Mouse (Mus musculus) stomach, embryonic 14.5 days (tissue): Measurements from ENCODE around the gene Kif16b. TPM values are rescaled to one million over a fixed set of nuclear protein-coding genes. Genes with fewer than 3 reads are reported as not detected.
A peak's percentile ranks its signal among the peaks of the same experiment; 100 is the strongest.

Experiments used
- ATAC-seq: fragments of 200-750 bp; cut with Nextera tagmentation; 2 replicates; pipeline ENCODE4 v1.8.0; 2017; ENCODE audit warnings: low read depth, moderate TSS enrichment; ENCODE audit not compliant: insufficient number of reproducible peaks, insufficient read depth, low FRiP score
- H3K27ac ChIP-seq: fragments of 300-500 bp; sonication (generic); 2 replicates; pipeline ENCODE4 v1.5.1; 2014; ENCODE audit warnings: mild to moderate bottlenecking, low read length, moderate library complexity, mixed read lengths
- H3K27me3 ChIP-seq: fragments of 300-500 bp; sonication (generic); 2 replicates; pipeline ENCODE4 v1.6.1; 2014; ENCODE audit warnings: low read length, control low read depth, mixed read lengths; ENCODE audit not compliant: control insufficient read depth, insufficient read depth
- H3K36me3 ChIP-seq: fragments of 300-500 bp; sonication (generic); 2 replicates; pipeline ENCODE4 v1.6.1; 2014; ENCODE audit warnings: mild to moderate bottlenecking, control low read depth, low read length, moderate library complexity, mixed read lengths; ENCODE audit not compliant: control insufficient read depth, insufficient read depth
- H3K4me1 ChIP-seq: fragments of 300-500 bp; sonication (generic); 2 replicates; pipeline ENCODE4 v1.6.1; 2014; ENCODE audit warnings: low read length, control low read depth, mixed read lengths; ENCODE audit not compliant: control insufficient read depth, insufficient read depth
- H3K4me2 ChIP-seq: fragments of 300-500 bp; sonication (generic); replicated peaks from 2 replicates; pipeline ENCODE4 v1.6.1; 2014; ENCODE audit warnings: low read depth, low read length, control low read depth
- H3K4me3 ChIP-seq: fragments of 300-500 bp; sonication (generic); 2 replicates; pipeline ENCODE4 v1.5.1; 2014; ENCODE audit warnings: low read depth, low read length, control low read depth
- H3K9ac ChIP-seq: fragments of 300-500 bp; sonication (generic); replicated peaks from 2 replicates; pipeline ENCODE4 v1.6.1; 2014; ENCODE audit warnings: low read depth, mild to moderate bottlenecking, control low read depth, low read length, moderate library complexity, mixed read lengths
- H3K9me3 ChIP-seq: fragments of 300-500 bp; sonication (generic); 2 replicates; pipeline ENCODE4 v1.6.1; 2016; ENCODE audit warnings: low read depth, low read length, control low read depth; ENCODE audit not compliant: control insufficient read depth
- WGBS: fragments of 180-500 bp; shearing (Covaris S2); extraction: QIAGEN DNeasy Blood & Tissue Kit; methylation state at CpG from one replicate; pipeline ENCODE4 v1.1.7; 2014; 5-methylcytosine and 5-hydroxymethylcytosine counted together
- polyA plus RNA-seq: library from polyadenylated mRNA; unstranded; fragments of >200 nt; fragmentation: Nextera tagmentation; extraction: Ambion mirVana; gene quantifications from 2 replicates; pipeline ENCODE4 v1.2.1, GENCODE M21; 2014

The Kif16b gene
- polyA plus RNA-seq, 1 experiment from 2014 or later = 13.5 TPM

DNA sequence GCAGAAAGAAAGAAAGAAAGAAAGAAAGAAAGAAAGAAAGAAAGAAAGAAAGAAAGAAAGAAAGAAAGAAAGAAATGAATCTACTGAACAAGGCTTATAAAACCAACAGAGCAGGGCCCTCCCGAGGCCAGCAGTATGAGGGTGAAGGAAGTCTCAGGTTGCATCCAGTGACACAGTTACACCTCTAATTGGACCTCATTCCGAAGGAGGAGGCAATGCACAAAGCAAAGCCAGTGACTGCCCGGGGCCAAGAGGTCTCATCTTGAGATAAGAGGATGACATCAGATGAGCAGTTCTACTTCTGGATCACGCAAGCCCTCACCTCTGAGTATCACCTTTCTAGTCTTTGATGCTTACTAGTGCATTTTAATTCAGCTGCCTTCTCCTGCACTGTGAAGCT is 20.2 kb downstream of the Kif16b start:
- H3K27ac ChIP-seq = no peak overlapping the region
- no peaks in the 10 kb centered on the region for H3K27me3 ChIP-seq
- H3K36me3 ChIP-seq = no peaks in the 10 kb centered on the region
- no peak for ATAC-seq
- H3K4me1 ChIP-seq = 0 out of 2 replicates have a peak, but pooled peaks cover 12% of the 10 kb centered on the region
- no peaks in the 10 kb centered on the region for H3K9me3 ChIP-seq
- H3K9ac ChIP-seq = no peak overlapping the region
- 36% methylated on average over 4 of the region's 4 CpGs for WGBS
- H3K4me3 ChIP-seq = no peak overlapping the region
- H3K4me2 ChIP-seq = no peak overlapping the region

DNA sequence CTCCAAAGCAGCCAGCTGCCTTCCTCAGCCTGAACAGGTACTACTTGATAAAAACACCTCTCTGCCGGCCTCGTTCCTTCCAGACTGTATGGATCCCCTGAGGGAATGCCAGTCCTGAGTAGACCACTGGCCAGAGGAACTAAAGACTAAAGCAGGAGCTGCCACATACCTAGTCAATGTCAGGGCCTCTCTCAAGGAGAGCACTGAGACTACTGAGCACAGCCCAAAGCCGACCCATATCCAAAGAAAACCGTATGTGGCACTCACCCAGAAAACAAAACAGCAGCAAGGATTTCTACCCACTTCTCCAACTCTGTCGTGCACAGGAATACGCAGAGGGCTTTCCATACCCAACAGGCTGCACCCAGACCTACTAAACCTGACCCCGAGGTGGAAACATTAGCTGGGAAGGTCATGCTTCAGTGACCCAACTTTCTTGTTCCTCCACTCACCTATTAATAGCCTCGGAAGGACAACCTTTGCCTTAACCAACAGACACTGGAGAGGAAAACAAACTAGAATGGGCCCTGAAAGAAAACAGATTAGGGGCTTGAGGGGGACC is 22.0 kb downstream of the Kif16b start:
- ATAC-seq = no peak; the same call in 1 of the 2 replicates
- Histone ChIP-seq H3K9me3 (no peaks in the 10 kb centered on the region), H3K27ac (no peak overlapping the region), H3K9ac (no peak overlapping the region), H3K27me3 (no peaks in the 10 kb centered on the region), H3K4me1 (0 out of 2 replicates have a peak, but pooled peaks cover 12% of the 10 kb centered on the region), H3K4me3 (no peak overlapping the region), H3K36me3 (no peaks in the 10 kb centered on the region), H3K4me2 (no peak overlapping the region)
- 71% methylated on average over 8 of the region's 8 CpGs for WGBS

DNA sequence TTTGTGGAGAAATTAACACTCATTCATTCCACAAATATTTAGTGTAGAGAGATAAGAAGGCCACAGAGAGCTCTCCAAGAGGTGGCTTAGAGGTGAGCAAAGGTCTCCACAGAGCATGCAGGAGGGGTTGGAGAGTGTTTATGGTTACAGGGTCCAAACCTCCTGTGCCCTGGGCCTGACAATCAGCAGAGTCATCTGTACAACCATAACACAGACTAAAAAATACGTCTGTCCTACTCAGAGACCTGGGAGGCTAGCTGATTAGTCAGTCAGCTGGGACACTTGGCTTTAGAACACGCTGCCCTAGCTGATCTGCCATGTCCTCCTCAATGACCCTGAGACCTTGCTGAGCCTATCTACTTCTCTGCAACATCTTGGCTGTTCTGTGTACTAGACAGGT is 24.7 kb downstream of the Kif16b start:
- Histone ChIP-seq H3K9ac (no peak overlapping the region), H3K4me1 (0 out of 2 replicates have a peak, but pooled peaks cover 12% of the 10 kb centered on the region), H3K9me3 (no peaks in the 10 kb centered on the region), H3K27me3 (no peaks in the 10 kb centered on the region), H3K4me2 (no peak overlapping the region), H3K36me3 (no peaks in the 10 kb centered on the region), H3K27ac (no peak overlapping the region), H3K4me3 (no peak overlapping the region)
- WGBS = 30% methylated on average over 2 of the region's 2 CpGs
- no peak for ATAC-seq

DNA sequence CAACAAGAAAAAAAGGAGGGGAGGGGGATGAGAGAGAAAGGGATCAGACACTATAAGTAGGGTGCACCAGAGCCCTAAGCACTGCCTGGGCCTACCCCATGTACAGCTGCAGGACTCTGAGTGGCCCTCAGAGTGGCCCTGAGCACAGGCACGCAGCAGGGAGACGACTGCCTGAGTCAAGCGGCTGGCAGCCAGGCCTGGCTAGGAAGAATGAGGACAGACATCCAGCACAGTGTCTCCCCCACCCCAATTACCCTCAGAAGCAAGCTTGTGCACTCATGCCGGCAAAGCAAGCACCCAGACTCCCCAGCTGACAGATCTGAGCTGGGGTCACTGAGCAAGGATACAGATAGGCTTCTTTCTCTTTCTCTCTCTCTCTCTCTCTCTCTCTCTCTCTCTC is 25.4 kb downstream of the Kif16b start:
- no peak for ATAC-seq
- Histone ChIP-seq H3K27me3 (no peaks in the 10 kb centered on the region), H3K9me3 (no peaks in the 10 kb centered on the region), H3K4me1 (0 out of 2 replicates have a peak, but pooled peaks cover 7% of the 10 kb centered on the region), H3K4me2 (no peak overlapping the region), H3K4me3 (no peak overlapping the region), H3K36me3 (no peaks in the 10 kb centered on the region), H3K9ac (no peak overlapping the region), H3K27ac (no peak overlapping the region)
- 45% methylated on average over 4 of the region's 4 CpGs for WGBS

DNA sequence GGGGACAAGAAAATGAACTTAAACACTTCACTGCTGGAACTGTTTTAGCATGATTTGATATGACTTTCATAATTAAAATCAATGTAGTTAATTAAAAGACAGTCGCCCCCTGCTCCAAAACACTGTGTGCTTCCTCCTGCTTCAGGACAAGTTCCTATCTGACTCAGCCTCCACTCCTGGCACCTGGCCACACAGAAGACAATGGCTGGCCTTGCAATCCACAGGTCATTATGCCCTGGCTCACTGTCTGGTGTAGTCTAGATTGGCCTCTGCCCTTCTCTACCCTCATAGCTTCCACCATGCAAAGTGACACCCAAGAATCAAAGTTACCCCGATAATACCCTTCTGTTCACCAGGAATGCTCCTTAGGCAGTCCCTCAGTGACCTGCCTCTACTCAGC is 26.8 kb downstream of the Kif16b start:
- Histone ChIP-seq H3K4me1 (0 out of 2 replicates have a peak, but pooled peaks cover 2% of the 10 kb centered on the region), H3K9me3 (no peaks in the 10 kb centered on the region), H3K36me3 (no peaks in the 10 kb centered on the region), H3K4me2 (no peak overlapping the region), H3K27ac (no peak overlapping the region), H3K4me3 (no peak overlapping the region), H3K27me3 (no peaks in the 10 kb centered on the region), H3K9ac (no peak overlapping the region)
- 80% methylated on average over 2 of the region's 2 CpGs for WGBS
- no peak for ATAC-seq

DNA sequence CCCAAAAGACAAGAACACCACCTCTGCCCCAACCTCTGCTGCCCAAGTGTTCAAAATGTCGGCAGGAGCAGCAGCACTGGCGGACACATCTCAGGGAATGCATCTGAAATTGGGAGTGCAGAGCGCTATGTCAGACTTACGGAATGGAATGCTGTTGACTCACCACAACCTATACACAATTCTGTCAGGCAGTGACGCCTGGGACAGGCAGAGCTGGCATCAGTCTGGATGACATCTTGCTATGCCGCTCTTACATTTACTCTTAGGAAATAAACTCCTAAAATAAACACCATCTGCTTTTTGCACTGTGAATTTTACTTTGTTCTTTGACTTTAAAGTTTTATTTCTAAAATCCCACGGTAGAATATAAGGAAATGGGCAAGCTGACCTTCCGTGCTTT is 31.3 kb downstream of the Kif16b start:
- H3K36me3 ChIP-seq = no peaks in the 10 kb centered on the region
- H3K4me1 ChIP-seq = no peaks in the 10 kb centered on the region
- no peaks in the 10 kb centered on the region for H3K27me3 ChIP-seq
- no peaks in the 10 kb centered on the region for H3K9me3 ChIP-seq
- no peak overlapping the region for H3K4me3 ChIP-seq
- 85% methylated on average over 8 of the region's 8 CpGs for WGBS
- H3K4me2 ChIP-seq = no peak overlapping the region
- ATAC-seq = no peak
- H3K27ac ChIP-seq = no peak overlapping the region
- H3K9ac ChIP-seq = no peak overlapping the region

DNA sequence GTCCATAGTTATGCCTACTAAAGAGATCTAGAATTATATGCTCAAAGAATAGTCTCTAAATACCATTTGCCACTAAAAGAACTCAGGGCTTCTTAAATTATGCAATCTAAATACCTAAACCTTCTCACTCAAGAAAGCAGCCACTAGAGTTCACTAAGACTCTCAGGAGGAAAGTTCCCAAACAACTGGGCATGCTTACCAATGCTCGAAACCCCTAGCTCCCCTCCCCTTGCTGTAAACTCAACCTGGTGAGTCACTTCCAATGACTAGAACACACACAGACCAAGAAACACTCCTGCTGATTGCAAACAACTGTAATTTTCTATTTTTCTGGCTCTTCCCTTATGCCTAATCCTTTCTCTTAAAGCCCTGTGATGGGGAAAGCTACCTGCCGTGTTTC is 33.9 kb downstream of the Kif16b start:
- WGBS = 85% methylated on average over 2 of the region's 2 CpGs
- H3K27ac ChIP-seq = no peak overlapping the region
- no peaks in the 10 kb centered on the region for H3K27me3 ChIP-seq
- H3K9ac ChIP-seq = no peak overlapping the region
- H3K4me3 ChIP-seq = no peak overlapping the region
- H3K4me1 ChIP-seq = no peaks in the 10 kb centered on the region
- H3K36me3 ChIP-seq = no peaks in the 10 kb centered on the region
- H3K9me3 ChIP-seq = no peaks in the 10 kb centered on the region
- no peak overlapping the region for H3K4me2 ChIP-seq
- no peak for ATAC-seq

DNA sequence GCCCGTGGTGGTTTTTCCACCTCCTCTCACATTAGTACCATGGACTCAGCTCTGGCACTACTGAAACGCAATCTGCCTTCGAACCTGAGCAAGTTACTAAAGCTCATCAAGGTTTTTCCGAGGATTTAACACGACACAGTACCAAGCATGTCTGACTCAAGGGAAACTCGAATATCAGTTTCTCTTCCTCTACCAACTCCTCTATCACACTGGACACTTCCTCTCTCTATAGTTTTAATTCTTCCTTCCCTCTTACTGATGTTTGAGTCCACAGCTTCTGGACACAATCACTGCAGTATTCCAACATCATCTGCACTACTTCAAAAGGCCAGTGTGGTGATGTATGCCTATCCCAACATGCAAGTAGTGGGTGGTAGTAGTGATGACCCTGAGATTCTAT is 40.3 kb downstream of the Kif16b start:
- H3K27ac ChIP-seq = no peak overlapping the region
- H3K27me3 ChIP-seq = no peaks in the 10 kb centered on the region
- H3K4me2 ChIP-seq = no peak overlapping the region
- no peak overlapping the region for H3K4me3 ChIP-seq
- ATAC-seq = no peak
- WGBS = 80% methylated on average over 6 of the region's 6 CpGs
- no peaks in the 10 kb centered on the region for H3K4me1 ChIP-seq
- no peaks in the 10 kb centered on the region for H3K9me3 ChIP-seq
- H3K9ac ChIP-seq = no peak overlapping the region
- no peaks in the 10 kb centered on the region for H3K36me3 ChIP-seq

DNA sequence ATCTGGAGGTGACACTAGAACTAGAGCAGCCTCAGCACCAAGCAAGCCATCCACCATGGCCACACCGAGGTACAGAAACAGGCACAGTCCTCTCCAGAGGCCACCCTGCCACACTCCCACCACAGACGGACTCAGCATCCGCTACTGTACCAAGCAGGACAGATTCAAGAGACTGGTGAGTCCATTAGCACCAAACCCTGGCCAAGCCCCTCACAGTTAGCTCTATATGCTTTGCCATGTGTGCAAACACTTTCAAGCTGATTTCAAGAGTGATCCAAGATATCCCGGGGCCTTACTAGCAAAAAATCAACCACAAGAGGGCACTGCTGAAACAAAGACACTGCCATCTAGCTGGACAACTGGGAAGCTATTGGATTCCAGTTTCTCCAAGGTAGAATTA is 41.9 kb downstream of the Kif16b start:
- H3K4me2 ChIP-seq = no peak overlapping the region
- no peaks in the 10 kb centered on the region for H3K9me3 ChIP-seq
- H3K9ac ChIP-seq = no peak overlapping the region
- H3K4me1 ChIP-seq = no peaks in the 10 kb centered on the region
- ATAC-seq = peak; percentile 72
- H3K27me3 ChIP-seq = no peaks in the 10 kb centered on the region
- H3K36me3 ChIP-seq = no peaks in the 10 kb centered on the region; the same call in 1 of the 2 replicates
- no peak overlapping the region for H3K4me3 ChIP-seq
- WGBS = 69% methylated on average over 4 of the region's 4 CpGs
- no peak overlapping the region for H3K27ac ChIP-seq
